Mouse (Mus musculus) adrenal gland, adult 8-10 months (tissue): ENCODE measurements at regions not wholly inside any gene's neighbourhood (a gene's known extent, or its start where the extent isn't known, plus 50 kb on each side); places are given as distances from the start of the nearest gene placed in this dataset.

Experiments used
- DNase-seq: peaks from one replicate; pipeline ENCODE4 v3.0.0; 2022

GRCm38 (mm10) chr2:21044007-21044406, 75.3 kb upstream of the Arhgap21 start:
- DNase-seq = no peak

DNA sequence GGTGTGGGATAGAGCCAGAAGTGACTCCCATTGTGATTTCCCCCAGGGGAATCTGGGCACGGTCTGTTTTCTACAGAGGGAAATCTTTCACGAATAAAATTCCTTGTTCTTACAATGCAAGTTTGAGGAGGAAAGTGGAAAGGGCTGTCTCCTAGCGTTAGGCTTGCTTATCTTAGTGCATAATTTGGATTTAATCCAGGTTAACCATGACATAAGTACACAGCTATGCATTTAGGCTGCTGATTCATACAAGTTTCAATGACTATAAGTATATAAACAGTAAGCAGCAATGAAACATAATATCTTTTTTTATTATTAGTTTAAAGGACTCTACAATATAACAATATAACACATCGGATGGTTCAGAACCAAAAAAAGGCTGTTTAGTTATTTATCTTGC, 74.6 kb upstream of the Arhgap21 start:
- DNase-seq = no peak

GRCm38 (mm10) chr2:21037607-21038006, 68.9 kb upstream of the Arhgap21 start:
- DNase-seq = no peak

- DNase-seq = no peak
Observed at GRCm38 (mm10) chr2:21037181-21037580, 68.5 kb upstream of the Arhgap21 start.

- DNase-seq = no peak
Observed at GRCm38 (mm10) chr2:21035884-21036648, 67.4 kb upstream of the Arhgap21 start.

GRCm38 (mm10) chr2:21034651-21035050, 66.0 kb upstream of the Arhgap21 start:
- no peak for DNase-seq

GRCm38 (mm10) chr2:21030650-21031049, 62.0 kb upstream of the Arhgap21 start:
- no peak for DNase-seq

GRCm38 (mm10) chr2:21029391-21030010, 60.8 kb upstream of the Arhgap21 start:
- DNase-seq = no peak

DNA sequence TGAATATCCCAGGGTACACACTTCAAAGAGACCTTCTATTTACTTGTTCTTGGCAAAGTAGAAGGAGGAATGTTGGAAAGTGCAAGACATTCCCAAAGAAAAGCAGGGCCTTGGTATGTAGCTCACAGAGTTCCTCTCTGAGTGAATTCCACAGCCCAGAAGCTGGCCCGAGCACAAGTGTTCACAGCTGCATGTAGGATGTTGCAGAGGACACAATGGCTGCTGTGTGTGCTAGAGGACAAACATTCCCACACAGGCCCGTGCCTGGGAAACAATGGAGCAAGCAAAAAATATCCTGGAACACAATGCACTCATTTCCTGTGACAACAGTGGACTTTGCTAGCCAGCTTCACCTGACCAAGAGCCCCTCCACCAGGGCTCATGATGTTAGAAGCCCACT, 59.9 kb upstream of the Arhgap21 start:
- no peak for DNase-seq

DNA sequence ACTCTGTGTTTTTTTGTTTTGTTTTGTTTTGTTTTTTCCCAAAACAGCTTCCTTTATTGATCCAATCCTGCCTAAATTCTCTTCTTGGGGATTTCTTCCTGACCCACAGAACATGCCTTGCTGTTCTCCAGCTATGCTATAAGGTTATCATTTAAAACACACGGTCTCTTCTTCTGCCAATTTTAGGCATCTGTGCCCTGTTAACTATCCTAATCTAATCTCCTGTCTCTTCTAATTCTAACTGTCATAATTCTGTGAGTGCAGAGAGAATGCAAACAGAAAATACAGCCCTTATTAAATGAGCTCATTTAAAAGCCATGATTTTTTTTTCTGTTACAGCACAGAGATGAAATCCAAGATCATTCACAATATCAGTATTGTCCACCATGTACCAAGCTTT, 49.9 kb upstream of the Arhgap21 start:
- DNase-seq = no peak
